Mouse (Mus musculus) C2C12 (cell line): ENCODE measurements around the gene Apc2. TPM values are rescaled to one million over a fixed set of nuclear protein-coding genes. Genes with fewer than 3 reads are reported as not detected.

ENCODE experiments used
- H3K27me3 ChIP-seq: one replicate; pipeline ENCODE4 v1.6.1; 2011; ENCODE audit not compliant: control insufficient read depth, insufficient read depth, insufficient read length
- H3K36me3 ChIP-seq: one replicate; pipeline ENCODE4 v1.6.1; 2011; ENCODE audit not compliant: control insufficient read depth, insufficient read depth
- H3K4me3 ChIP-seq: one replicate; pipeline ENCODE4 v1.5.1; 2011; ENCODE audit warnings: mild to moderate bottlenecking, control low read depth; ENCODE audit not compliant: poor library complexity, insufficient read depth, severe bottlenecking
- H3K79me2 ChIP-seq: one replicate; pipeline ENCODE4 v1.6.1; 2011; ENCODE audit not compliant: control insufficient read depth, insufficient read depth
- H3K79me3 ChIP-seq: one replicate; pipeline ENCODE4 v1.6.1; 2011; ENCODE audit warnings: low read depth, control low read depth
- H3ac ChIP-seq: one replicate; pipeline ENCODE3; 2011; ENCODE audit warnings: low read depth; ENCODE audit not compliant: control insufficient read depth, insufficient read length
- CEBPB ChIP-seq: IDR thresholded peaks from one replicate; pipeline ENCODE4 v1.6.1; 2011; ENCODE audit warnings: low read depth, mild to moderate bottlenecking, control low read depth, moderate library complexity
- CTCF ChIP-seq: IDR thresholded peaks from one replicate; pipeline ENCODE4 v1.5.1; 2011; ENCODE audit not compliant: control insufficient read depth, insufficient read depth, insufficient read length
- FOSL1 ChIP-seq: IDR thresholded peaks from one replicate; pipeline ENCODE4 v1.8.0; 2011; ENCODE audit warnings: mild to moderate bottlenecking, low read length; ENCODE audit not compliant: poor library complexity, insufficient read depth, severe bottlenecking
- MAX ChIP-seq: IDR thresholded peaks from one replicate; pipeline ENCODE4 v1.6.1; 2011; ENCODE audit warnings: mild to moderate bottlenecking, control low read depth
- MYOD1 ChIP-seq: IDR thresholded peaks from one replicate; pipeline ENCODE4 v1.6.1; 2011; ENCODE audit warnings: low read depth; ENCODE audit not compliant: control insufficient read depth, insufficient read length
- MYOG ChIP-seq: IDR thresholded peaks from one replicate; pipeline ENCODE4 v1.6.1; 2011; ENCODE audit not compliant: control insufficient read depth, insufficient read length; ENCODE audit errors: extremely low read depth
- USF1 ChIP-seq: IDR thresholded peaks from one replicate; pipeline ENCODE4 v1.6.1; 2011; ENCODE audit warnings: low read depth, mild to moderate bottlenecking, control low read depth, moderate library complexity
- polyA plus RNA-seq: library from polyadenylated mRNA; unstranded; fragments of >200 nt; fragmentation: generic; extraction: Trizol; gene quantifications from one replicate; pipeline ENCODE4 v1.2.1, GENCODE M21; 2012; ENCODE audit warnings: missing spikeins

Apc2 gene
- polyA plus RNA-seq, 1 experiment, result 0.20 TPM

DNA sequence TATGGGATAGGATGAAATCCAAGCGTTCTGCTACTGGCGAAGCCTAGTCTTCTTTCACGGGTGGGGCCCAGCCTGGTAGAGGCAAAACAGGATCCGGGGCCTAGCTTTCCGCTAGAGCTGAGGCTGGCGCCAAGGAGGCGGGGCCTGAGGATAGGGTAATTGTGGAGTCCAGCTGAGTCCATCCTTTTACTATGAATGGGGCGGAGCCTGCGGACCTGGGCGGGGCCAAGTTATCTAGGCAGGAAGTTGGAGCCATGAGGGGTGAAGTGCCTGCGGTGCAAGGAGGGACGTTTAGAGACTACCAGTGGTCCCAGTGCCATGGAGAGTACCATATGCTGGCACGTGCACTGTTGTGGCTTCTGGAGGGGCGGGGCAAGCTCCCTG, 34.2 kb upstream of the Apc2 start:
- Histone ChIP-seq H3K79me2 (peaks cover 40% of the 10 kb centered on the region), H3K4me3 (peak overlapping the region; percentile 37), H3K79me3 (peaks cover 22% of the 10 kb centered on the region), H3ac (peak overlapping the region; percentile 72), H3K36me3 (peaks cover 31% of the 10 kb centered on the region), H3K27me3 (no peaks in the 10 kb centered on the region)
- TF ChIP-seq MYOD1, result no peak
- peak; percentile 92 for TF ChIP-seq MAX
- TF ChIP-seq USF1, result peak; percentile 65

DNA sequence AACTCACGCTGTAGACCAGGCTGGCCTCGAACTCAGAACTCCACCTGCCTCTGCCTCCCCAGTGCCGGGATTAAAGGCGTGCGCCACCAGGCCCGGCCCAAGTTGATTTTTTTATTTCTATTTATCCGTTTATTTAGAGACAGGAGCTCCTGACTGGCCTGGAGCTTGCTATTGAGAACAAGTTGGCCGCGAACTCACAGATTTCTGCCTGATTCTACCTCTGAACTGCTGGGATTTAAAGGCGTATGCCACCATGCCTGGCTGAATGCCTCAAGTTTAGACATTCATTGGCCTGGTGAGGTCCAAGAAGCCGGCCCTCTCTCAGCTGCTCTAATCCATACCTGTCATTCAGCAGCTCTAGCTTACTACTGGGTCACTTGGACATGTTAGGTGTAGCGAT, 33.6 kb upstream of the Apc2 start:
- Histone ChIP-seq H3K27me3 (no peaks in the 10 kb centered on the region), H3K36me3 (peaks cover 32% of the 10 kb centered on the region), H3K79me2 (peaks cover 46% of the 10 kb centered on the region), H3K79me3 (peaks cover 28% of the 10 kb centered on the region), H3K4me3 (no peak overlapping the region), H3ac (peak overlapping the region; percentile 31)
- no peak for TF ChIP-seq USF1

DNA sequence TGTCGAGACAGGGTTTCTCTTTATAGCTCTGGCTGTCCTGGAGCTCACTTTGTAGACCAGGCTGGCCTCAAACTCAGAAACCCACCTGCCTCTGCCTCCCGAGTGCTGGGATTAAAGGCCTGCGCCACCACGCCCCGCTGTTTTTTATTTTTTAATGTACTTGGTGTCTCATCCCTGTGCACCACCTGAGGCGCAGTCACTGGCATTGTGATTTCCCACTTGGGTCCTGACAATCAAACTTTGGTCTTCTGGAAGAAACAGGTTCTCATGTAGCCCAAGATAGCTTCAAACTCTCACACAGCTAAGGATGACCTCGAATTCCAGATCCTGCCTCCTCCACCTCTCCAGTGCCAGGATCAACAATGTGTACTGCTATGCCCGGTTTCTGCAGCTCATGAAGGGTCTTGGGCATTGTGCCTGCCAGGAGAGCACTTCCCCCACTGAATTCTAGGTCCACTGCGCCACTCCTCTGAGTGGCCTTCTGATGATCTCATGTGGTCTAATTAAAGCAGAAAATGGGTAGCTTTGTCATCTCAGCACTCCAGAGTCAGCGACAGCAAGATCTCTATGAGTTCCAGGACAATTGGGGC, 32.9 kb upstream of the Apc2 start:
- peaks cover 35% of the 10 kb centered on the region for H3K79me3 ChIP-seq
- H3K4me3 ChIP-seq, result no peak overlapping the region
- no peak for TF ChIP-seq CEBPB
- no peak for TF ChIP-seq MYOD1
- TF ChIP-seq CTCF, result no peak
- TF ChIP-seq USF1, result no peak
- no peak for TF ChIP-seq MYOG
- no peak for TF ChIP-seq FOSL1
- no peak for TF ChIP-seq MAX
- peaks cover 53% of the 10 kb centered on the region for H3K79me2 ChIP-seq
- H3K27me3 ChIP-seq, result no peaks in the 10 kb centered on the region
- H3K36me3 ChIP-seq, result peaks cover 34% of the 10 kb centered on the region
- no peak overlapping the region for H3ac ChIP-seq

DNA sequence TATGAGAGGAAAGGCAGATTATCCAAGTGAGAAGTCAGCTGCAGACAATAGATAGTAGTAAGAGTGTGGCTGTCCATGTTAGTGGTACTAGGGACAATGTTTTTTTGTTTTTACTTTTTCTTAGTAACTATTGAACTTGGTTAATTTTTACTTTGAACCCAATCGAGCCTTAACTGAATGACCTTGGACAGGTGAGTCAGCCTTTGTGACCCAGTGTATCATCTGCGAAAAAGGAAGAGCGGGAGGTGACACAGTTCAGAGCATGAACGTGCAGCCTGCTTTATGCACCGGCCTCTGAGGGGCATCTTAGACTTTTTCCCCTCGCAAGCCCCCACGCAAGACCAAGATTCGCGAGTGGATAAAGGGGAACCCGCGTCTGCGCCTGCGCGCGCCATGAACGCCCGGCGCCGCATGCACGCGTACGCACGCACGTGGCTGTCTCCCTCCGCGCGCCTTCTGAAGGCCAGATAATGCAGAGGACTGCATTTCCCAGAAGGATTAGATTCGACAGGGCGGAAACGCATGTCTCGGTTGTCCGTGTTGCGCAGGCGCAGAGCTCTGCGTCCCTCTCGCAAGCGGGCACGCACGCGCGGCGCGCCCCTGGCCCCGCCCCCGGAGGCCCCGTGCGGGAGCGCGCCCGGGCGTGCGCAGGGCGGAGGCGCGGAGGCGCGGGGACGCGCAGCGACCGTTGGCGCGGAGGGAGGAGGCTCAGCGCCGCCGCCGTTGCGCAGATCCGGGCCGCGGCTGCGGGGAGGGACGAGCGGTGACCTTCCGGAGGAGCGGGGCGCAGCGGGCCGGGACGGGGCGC, 31.2 kb upstream of the Apc2 start:
- peaks cover 34% of the 10 kb centered on the region for H3K36me3 ChIP-seq
- H3K27me3 ChIP-seq, result no peaks in the 10 kb centered on the region
- peaks cover 67% of the 10 kb centered on the region for H3K79me2 ChIP-seq
- H3ac ChIP-seq, result peak overlapping the region; percentile 80
- TF ChIP-seq MYOG, result no peak
- TF ChIP-seq FOSL1, result no peak
- TF ChIP-seq MYOD1, result no peak
- TF ChIP-seq CTCF, result no peak
- TF ChIP-seq MAX, result peak; percentile 98
- TF ChIP-seq USF1, result peak; percentile 76
- TF ChIP-seq CEBPB, result no peak
- H3K4me3 ChIP-seq, result peak overlapping the region; percentile 93
- peaks cover 50% of the 10 kb centered on the region for H3K79me3 ChIP-seq

DNA sequence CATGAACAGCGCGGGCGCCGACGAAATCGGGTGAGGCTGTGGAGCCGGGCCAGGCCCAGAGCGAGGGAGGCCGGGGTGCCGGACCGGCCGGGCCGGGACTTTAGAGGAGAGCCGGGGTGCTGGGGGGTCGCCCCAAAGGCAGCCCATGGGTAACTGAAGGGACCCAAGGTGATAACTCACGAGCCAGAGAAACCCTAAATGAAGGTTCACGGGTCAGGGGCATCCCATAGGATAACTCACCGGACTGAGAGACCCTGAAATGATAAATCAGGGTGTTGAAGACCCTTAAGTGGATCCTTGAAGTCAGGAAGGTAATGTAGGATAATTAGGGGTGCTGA, 30.7 kb upstream of the Apc2 start:
- Histone ChIP-seq H3K79me2 (peaks cover 72% of the 10 kb centered on the region), H3K4me3 (peak overlapping the region; percentile 93), H3ac (peak overlapping the region; percentile 80), H3K27me3 (no peaks in the 10 kb centered on the region), H3K79me3 (peaks cover 56% of the 10 kb centered on the region), H3K36me3 (peaks cover 38% of the 10 kb centered on the region)
- TF ChIP-seq MYOD1, result no peak
- TF ChIP-seq CTCF, result no peak
- TF ChIP-seq MYOG, result no peak
- no peak for TF ChIP-seq USF1
- no peak for TF ChIP-seq CEBPB
- TF ChIP-seq MAX, result no peak
- no peak for TF ChIP-seq FOSL1

DNA sequence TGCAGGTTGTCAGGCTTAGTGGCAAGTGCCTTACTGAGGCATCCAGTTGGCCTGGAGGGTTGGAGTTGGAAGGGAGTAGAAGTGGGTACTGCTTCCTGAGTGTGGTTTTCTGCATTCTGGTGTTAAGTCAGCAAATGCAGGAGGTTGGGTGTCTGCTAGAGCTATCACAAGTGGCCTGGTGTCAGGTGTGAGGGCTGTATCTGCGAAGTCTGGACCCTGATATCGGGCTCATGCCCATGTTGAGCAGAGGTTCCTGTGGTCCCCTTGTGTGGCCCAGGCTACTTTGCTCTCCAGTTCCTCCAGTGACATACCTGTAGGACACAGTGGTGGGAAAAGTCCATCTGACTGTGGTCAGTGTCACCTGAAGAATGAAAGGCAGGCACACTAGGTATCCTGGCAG, 25.7 kb upstream of the Apc2 start:
- no peak overlapping the region for H3ac ChIP-seq
- H3K79me3 ChIP-seq, result peaks cover 93% of the 10 kb centered on the region
- H3K27me3 ChIP-seq, result no peaks in the 10 kb centered on the region
- H3K4me3 ChIP-seq, result no peak overlapping the region
- peaks cover 66% of the 10 kb centered on the region for H3K36me3 ChIP-seq
- TF ChIP-seq MYOD1, result no peak
- TF ChIP-seq USF1, result no peak
- no peak for TF ChIP-seq CEBPB
- no peak for TF ChIP-seq FOSL1
- TF ChIP-seq CTCF, result no peak
- TF ChIP-seq MAX, result no peak
- no peak for TF ChIP-seq MYOG
- peaks cover 100% of the 10 kb centered on the region for H3K79me2 ChIP-seq
